Mouse (Mus musculus): Measurements from ENCODE around the gene Cped1. TPM values are rescaled to one million over a fixed set of nuclear protein-coding genes. Genes with fewer than 3 reads are reported as not detected.

Cped1 gene
- total RNA-seq, 2 experiments from 2014 or later = 34.3 to 43.2 TPM

GRCm38 (mm10) chr6:22297028-22297427, 311.3 kb downstream of the Cped1 start:
- DNase-seq = no peak

GRCm38 (mm10) chr6:22298059-22298458, 312.3 kb downstream of the Cped1 start:
- no peak for DNase-seq

Other genes with a start within 250 kb of the Cped1 start
- 100 to 1,000 TPM; 156 to 182 TPM for gene Tspan12, start 133.4 kb upstream of the Cped1 start, total RNA-seq (2021)
- gene Ing3, start 36.3 kb upstream of the Cped1 start, total RNA-seq (2021) = 10 to 100 TPM; 19.1 to 25.2 TPM

Measured in adrenal gland, postnatal 36 days (tissue).